Mouse (Mus musculus): ENCODE results near the gene Gbf1.

GRCm38 (mm10) chr19:46220116-46220515 is 67.8 kb downstream of the Gbf1 start:
- TF ChIP-seq CTCF (IDR thresholded peaks at IDR 0.05; ENCODE audit: insufficient read depth, low read depth, low read length) (no peak), POLR2A (IDR thresholded peaks at IDR 0.05; ENCODE audit: insufficient read depth, low read depth, low read length) (no peak)
